Mouse (Mus musculus) cortical plate, adult 2 months (tissue): Measurements from ENCODE around the gene Slc25a44.

Source experiments
- CTCF ChIP-seq: fragments of 200-500 bp; IDR thresholded peaks from 2 replicates; pipeline ENCODE4 v1.5.1; 2011; ENCODE audit warnings: mild to moderate bottlenecking, control low read depth, low read length; ENCODE audit not compliant: insufficient read depth; ENCODE audit errors: extremely low read depth
- POLR2A ChIP-seq: fragments of 200-500 bp; IDR thresholded peaks from 2 replicates; pipeline ENCODE4 v1.6.1; 2011; ENCODE audit warnings: mild to moderate bottlenecking, low read length, control low read depth; ENCODE audit not compliant: insufficient read depth; ENCODE audit errors: extremely low read depth

GRCm38 (mm10) chr3:88363700-88364099, 61.2 kb downstream of the Slc25a44 start:
- TF ChIP-seq POLR2A (no peak), CTCF (no peak)
